Mouse (Mus musculus) hindbrain, embryonic 16.5 days (tissue): ENCODE data around the gene Med19. TPM values are rescaled to one million over a fixed set of nuclear protein-coding genes. Genes with fewer than 3 reads are reported as not detected.

ENCODE experiments used
- ATAC-seq: fragments of 200-750 bp; cut with Nextera tagmentation; 2 replicates; pipeline ENCODE4 v1.8.0; 2017; ENCODE audit warnings: moderate TSS enrichment, moderate library complexity
- H3K27ac ChIP-seq: fragments of 300-500 bp; sonication (generic); 2 replicates; pipeline ENCODE4 v1.5.1; 2014; ENCODE audit warnings: low read depth, mild to moderate bottlenecking, control low read depth, low read length, moderate library complexity
- H3K27me3 ChIP-seq: fragments of 300-500 bp; sonication (generic); replicated peaks from 2 replicates; pipeline ENCODE4 v1.6.1; 2014; ENCODE audit warnings: low read length; ENCODE audit not compliant: control insufficient read depth, insufficient read depth
- H3K36me3 ChIP-seq: fragments of 300-500 bp; sonication (generic); 2 replicates; pipeline ENCODE4 v1.6.1; 2014; ENCODE audit warnings: mild to moderate bottlenecking, low read length, moderate library complexity, mixed read lengths; ENCODE audit not compliant: control insufficient read depth, insufficient read depth
- H3K4me1 ChIP-seq: fragments of 300-500 bp; sonication (generic); 2 replicates; pipeline ENCODE4 v1.6.1; 2014; ENCODE audit warnings: low read depth, low read length; ENCODE audit not compliant: control insufficient read depth, insufficient read depth
- H3K4me2 ChIP-seq: fragments of 300-500 bp; sonication (generic); 2 replicates; pipeline ENCODE4 v1.6.1; 2014; ENCODE audit warnings: mild to moderate bottlenecking, low read length, control low read depth, moderate library complexity
- H3K4me3 ChIP-seq: fragments of 300-500 bp; sonication (generic); 2 replicates; pipeline ENCODE4 v1.5.1; 2014; ENCODE audit warnings: mild to moderate bottlenecking, low read length, control low read depth, moderate library complexity
- H3K9ac ChIP-seq: fragments of 300-500 bp; sonication (generic); 2 replicates; pipeline ENCODE4 v1.6.1; 2014; ENCODE audit warnings: low read depth, mild to moderate bottlenecking, control low read depth, low read length, moderate library complexity
- H3K9me3 ChIP-seq: fragments of 300-500 bp; sonication (generic); 2 replicates; pipeline ENCODE4 v1.6.1; 2014; ENCODE audit warnings: mild to moderate bottlenecking, low read length, moderate library complexity; ENCODE audit not compliant: control insufficient read depth
- WGBS: fragments of 180-500 bp; shearing (Covaris S2); extraction: QIAGEN DNeasy Blood & Tissue Kit; methylation state at CpG from one replicate; pipeline ENCODE4 v1.1.7; 2014; 5-methylcytosine and 5-hydroxymethylcytosine counted together
- polyA plus RNA-seq: library from polyadenylated mRNA; unstranded; fragments of >200 nt; fragmentation: Nextera tagmentation; extraction: Ambion mirVana; gene quantifications from 2 replicates; pipeline ENCODE4 v1.2.1, GENCODE M21; 2015

Med19 gene
- polyA plus RNA-seq, 1 experiment from 2014 or later = 50.7 TPM

DNA sequence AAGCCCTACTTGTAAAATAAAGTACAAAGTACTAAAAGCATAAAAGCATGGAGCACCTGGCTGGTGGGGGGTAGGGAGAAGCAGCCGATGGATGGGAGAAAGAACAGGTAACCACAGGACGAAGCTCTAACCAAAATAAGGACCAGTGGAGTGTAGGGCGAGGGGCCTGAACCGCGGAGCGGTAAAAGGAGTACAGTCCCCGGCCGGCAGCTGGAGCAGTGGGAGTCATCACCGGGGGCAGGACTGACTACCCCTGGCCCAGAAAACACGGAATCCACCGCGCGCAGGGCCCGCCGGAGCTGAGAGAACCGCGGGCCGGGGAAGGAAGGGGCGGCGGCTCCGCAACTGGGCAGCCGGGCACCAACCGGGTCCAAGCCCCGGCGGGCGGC lies 36.2 kb downstream of the Med19 start:
- H3K9ac ChIP-seq = peak overlapping the region; percentile 95
- H3K4me2 ChIP-seq = peak overlapping the region; percentile 76
- peak overlapping the region; percentile 98 for H3K27ac ChIP-seq
- no peaks in the 10 kb centered on the region for H3K27me3 ChIP-seq
- peak; percentile 12; the same call in 1 of the 2 replicates for ATAC-seq
- H3K4me3 ChIP-seq = peak overlapping the region; percentile 96
- peaks cover 8% of the 10 kb centered on the region for H3K36me3 ChIP-seq
- H3K9me3 ChIP-seq = no peaks in the 10 kb centered on the region
- 0% methylated on average over 24 of the region's 26 CpGs for WGBS
- H3K4me1 ChIP-seq = peaks cover 12% of the 10 kb centered on the region

DNA sequence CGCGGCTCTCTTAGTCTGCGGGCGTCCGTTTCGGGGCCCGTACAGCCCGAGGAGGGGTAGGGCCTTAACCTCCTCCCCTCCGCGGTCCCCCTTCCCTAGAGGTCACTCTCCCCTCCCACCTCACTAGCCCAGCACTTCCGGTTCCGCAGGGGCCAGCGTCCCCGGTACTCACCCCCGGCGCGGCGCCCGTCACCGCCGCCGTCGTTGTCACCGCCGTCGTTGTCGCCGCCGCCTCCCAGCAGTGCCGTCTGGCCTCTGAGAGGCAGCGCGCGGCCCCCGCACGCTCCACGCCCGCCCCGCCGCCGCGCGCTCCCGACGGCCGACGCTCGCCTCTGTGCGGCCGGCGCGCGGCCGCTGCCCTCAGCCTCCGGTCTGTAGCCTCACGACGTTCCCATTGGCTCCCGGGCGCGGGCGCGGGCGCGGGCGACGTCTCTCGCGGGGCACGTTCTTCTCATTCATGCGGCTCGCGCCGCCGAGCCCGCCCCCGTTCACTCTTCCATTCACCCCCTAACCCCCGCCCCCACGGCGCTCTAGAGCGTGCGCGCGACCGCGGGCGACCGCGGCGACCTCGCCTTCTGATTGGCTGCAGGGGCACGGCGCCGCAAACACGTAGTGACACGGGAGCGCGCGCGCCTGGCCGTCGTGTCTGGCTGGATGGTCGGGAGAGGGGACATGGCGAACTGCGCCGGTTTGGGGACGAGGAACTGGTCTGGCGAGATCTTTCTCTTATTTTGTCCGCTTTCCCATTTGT lies 36.8 kb downstream of the Med19 start, which contains the start of gene Zdhhc5:
TSS of gene Zdhhc5 (minus strand) at position 370 of the 751 bp plus-strand sequence.
- H3K27ac ChIP-seq = peak within 1 kb of the TSS; percentile 98
- peak; percentile 96 for ATAC-seq
- peaks cover 8% of the 10 kb centered on the region for H3K36me3 ChIP-seq
- peak within 1 kb of the TSS; percentile 95 for H3K9ac ChIP-seq
- H3K9me3 ChIP-seq = no peaks in the 10 kb centered on the region
- H3K27me3 ChIP-seq = no peaks in the 10 kb centered on the region
- under 1% methylated on average over 97 of the region's 107 CpGs for WGBS
- H3K4me2 ChIP-seq = peak within 1 kb of the TSS; percentile 93
- H3K4me3 ChIP-seq = peak within 1 kb of the TSS; percentile 96
- peaks cover 12% of the 10 kb centered on the region for H3K4me1 ChIP-seq

DNA sequence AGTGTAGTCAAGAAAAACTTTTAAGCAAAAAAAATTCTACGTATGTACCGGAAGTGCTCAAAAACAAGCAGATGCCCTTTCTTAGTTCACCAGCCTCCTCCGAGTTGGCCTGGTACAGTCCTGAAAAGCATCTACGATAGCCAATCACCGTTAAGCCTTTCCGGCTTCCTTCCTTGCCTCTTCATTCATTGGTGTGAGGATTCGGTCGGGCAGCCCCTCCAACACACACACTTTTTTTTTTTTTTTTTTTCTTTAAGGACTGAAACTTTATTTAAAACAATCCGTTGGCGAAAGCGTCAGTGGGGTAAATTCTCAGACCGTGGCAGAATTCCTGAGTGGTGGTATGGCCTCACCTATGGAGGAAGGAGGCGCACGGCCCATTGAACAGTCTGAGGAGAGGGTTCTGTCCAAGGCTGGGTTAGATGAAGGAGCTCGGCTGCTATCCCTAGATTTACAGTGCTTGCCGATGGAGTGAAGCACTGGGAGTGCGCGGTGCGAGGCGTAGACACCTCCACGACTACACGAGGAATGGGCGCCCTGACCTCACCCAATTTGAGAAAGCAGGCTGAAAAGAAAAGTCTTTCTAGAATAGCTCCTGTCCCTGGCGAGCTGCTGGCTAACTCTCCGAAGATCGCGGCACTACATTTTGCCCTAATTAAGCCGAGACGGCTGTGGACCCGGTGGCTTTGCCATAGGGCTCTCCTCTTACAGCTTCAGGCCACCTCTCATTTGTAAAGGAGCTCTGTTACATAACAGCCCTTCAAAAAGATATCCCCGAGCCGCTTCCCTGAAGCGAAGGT lies 37.6 kb downstream of the Med19 start:
- Histone ChIP-seq H3K27me3 (no peaks in the 10 kb centered on the region), H3K27ac (peak overlapping the region; percentile 98), H3K4me3 (peak overlapping the region; percentile 96), H3K9me3 (no peaks in the 10 kb centered on the region), H3K4me1 (peaks cover 12% of the 10 kb centered on the region), H3K9ac (peak overlapping the region; percentile 79), H3K36me3 (peaks cover under 1% of the 10 kb centered on the region; the same call in 1 of the 2 replicates), H3K4me2 (peak overlapping the region; percentile 93)
- WGBS = under 1% methylated on average over 33 of the region's 33 CpGs
- peak; percentile 96 for ATAC-seq

DNA sequence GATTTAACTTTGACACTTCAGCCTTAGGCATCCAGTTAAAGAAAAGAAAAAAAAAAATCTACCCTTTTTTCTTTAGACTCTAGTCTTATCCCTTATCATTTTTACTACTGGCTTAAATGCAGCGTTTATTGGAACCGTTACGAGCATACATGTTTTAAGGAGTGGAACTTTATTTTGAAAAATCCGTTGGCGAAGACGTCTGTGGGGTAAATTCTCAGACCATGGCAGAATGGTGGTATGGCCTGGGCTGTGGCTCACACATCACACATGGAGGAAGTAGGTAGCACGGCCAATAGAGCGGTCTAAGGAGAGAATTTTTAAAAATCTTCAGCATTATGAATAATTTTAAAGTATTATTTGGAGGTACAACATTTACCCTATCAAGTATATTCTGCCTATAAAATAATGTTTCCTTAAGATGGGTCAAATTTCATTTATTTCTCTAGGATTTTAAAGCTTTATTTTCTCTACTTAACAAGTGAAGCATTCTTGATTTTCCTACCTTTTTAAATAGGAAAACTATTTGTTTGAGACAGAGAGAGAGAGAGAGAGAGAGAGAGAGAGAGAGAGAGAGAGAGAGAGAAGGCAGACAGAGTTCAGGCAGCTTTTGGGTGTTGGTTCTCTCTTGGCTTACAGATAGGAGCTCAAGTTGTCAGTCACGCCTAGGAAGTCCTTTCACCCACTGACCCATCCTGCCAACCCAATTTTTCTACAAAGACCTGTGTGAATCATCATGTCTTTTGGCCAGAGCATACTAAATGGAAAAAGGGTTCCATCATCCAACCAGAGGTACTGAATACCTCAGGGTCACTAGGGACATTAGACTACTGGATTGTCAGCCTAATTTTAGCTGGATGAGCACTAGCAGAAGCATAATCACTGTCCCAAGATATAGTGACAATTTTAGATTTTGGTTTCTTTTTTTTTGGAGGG lies 38.5 kb downstream of the Med19 start:
- peak overlapping the region; percentile 79 for H3K9ac ChIP-seq
- no peaks in the 10 kb centered on the region for H3K36me3 ChIP-seq
- 37% methylated on average over 9 of the region's 9 CpGs for WGBS
- H3K9me3 ChIP-seq = no peaks in the 10 kb centered on the region
- H3K4me3 ChIP-seq = peak overlapping the region; percentile 96
- H3K27me3 ChIP-seq = no peaks in the 10 kb centered on the region
- peak overlapping the region; percentile 93 for H3K4me2 ChIP-seq
- ATAC-seq = no peak
- H3K27ac ChIP-seq = peak overlapping the region; percentile 89
- H3K4me1 ChIP-seq = peaks cover 12% of the 10 kb centered on the region

DNA sequence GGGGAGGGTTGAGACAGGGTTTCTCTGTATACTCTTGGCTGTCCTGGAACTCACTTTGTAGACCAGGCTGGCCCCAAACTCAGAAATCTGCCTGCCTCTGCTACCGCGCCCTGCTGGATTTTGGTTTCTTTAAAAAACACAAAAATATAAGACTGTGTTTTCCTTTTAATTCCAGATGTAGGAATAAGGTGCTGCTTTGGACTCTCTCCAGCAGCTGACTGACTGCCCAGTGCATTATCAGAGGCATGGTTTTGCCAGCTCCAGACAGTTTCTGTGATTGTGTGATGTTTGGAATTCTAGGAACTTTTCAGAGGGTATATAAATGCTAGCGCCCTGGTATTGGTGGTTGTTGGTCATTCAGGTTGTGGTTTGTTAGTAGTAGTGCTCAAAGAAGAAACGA lies 39.2 kb downstream of the Med19 start:
- Histone ChIP-seq H3K4me1 (peaks cover 12% of the 10 kb centered on the region), H3K27ac (no peak overlapping the region), H3K36me3 (no peaks in the 10 kb centered on the region), H3K9me3 (no peaks in the 10 kb centered on the region), H3K4me2 (no peak overlapping the region), H3K27me3 (no peaks in the 10 kb centered on the region), H3K4me3 (no peak overlapping the region), H3K9ac (no peak overlapping the region)
- 94% methylated on average over 4 of the region's 4 CpGs for WGBS
- no peak for ATAC-seq

DNA sequence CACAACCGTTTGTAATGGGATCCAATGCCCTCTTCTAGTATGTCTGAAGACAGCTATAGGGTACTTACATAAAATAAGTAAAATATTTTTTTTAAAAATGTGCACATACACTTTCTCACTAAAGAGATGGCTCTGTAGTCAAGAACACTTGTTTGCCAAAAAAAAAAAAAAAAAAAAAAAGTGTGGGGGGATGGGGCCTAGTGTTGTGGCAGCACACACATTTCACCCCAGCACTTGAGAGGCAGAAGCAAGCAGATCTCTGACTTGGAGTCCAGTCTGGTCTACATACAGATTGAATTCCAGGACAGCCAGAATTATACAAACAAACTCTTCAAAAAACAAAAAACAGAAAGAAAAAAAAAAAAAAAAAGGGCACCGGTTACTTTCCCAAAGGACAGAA lies 42.5 kb downstream of the Med19 start:
- H3K4me1 ChIP-seq = peaks cover 15% of the 10 kb centered on the region
- peaks cover 8% of the 10 kb centered on the region for H3K36me3 ChIP-seq
- no peak overlapping the region for H3K4me3 ChIP-seq
- ATAC-seq = no peak
- no peak overlapping the region for H3K4me2 ChIP-seq
- no peaks in the 10 kb centered on the region for H3K9me3 ChIP-seq
- 89% methylated on average over 2 of the region's 2 CpGs for WGBS
- no peaks in the 10 kb centered on the region for H3K27me3 ChIP-seq
- no peak overlapping the region for H3K9ac ChIP-seq
- H3K27ac ChIP-seq = no peak overlapping the region

DNA sequence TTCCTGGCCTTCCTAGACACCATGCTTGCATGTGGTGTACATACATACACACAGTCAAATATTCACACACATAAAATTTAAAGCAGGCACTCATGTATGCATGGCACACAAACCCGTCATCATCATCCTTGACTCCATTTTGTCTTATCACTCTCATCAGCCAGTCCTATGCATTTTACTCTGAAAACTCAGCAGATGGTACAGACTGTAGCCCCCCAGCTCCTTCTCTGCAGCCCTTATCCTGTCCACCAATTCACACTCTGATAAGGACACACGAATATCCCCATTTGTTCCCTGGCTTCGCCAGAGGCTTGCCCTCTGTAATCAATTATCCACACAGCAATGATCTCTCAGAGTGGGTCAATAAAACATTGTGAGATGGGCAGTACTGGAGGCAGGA lies 43.0 kb downstream of the Med19 start:
- ATAC-seq = no peak
- Histone ChIP-seq H3K4me2 (no peak overlapping the region), H3K27ac (no peak overlapping the region), H3K4me3 (no peak overlapping the region), H3K27me3 (no peaks in the 10 kb centered on the region), H3K9me3 (no peaks in the 10 kb centered on the region), H3K36me3 (peaks cover 8% of the 10 kb centered on the region), H3K4me1 (peaks cover 20% of the 10 kb centered on the region), H3K9ac (no peak overlapping the region)
- 71% methylated on average over 3 of the region's 3 CpGs for WGBS

DNA sequence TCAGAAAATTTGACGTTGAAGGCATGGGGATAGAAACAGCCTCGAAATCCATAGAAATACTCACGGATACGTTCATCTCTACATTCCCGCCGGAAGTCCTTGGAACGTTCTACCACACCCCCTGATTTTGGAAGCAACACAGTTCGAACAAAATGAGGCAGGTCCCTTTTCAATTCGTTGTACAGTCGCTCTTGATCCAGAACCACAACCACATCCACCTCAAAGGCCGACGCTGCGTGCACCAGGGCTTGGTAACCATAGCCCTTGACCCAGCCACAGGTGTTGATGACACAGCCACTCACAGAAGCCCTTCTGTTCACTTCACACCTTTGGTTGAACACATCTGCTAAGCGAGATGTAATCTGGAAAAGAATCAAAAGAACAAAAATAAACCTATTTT lies 45.7 kb downstream of the Med19 start:
- Histone ChIP-seq H3K9me3 (no peaks in the 10 kb centered on the region), H3K27me3 (no peaks in the 10 kb centered on the region), H3K4me2 (no peak overlapping the region), H3K4me3 (no peak overlapping the region), H3K9ac (no peak overlapping the region), H3K27ac (no peak overlapping the region), H3K4me1 (peaks cover 23% of the 10 kb centered on the region), H3K36me3 (peaks cover 8% of the 10 kb centered on the region)
- ATAC-seq = no peak
- 97% methylated on average over 14 of the region's 14 CpGs for WGBS
